7 mouse cellular contexts compared by ENCODE assay signal in the genomic region with DNA sequence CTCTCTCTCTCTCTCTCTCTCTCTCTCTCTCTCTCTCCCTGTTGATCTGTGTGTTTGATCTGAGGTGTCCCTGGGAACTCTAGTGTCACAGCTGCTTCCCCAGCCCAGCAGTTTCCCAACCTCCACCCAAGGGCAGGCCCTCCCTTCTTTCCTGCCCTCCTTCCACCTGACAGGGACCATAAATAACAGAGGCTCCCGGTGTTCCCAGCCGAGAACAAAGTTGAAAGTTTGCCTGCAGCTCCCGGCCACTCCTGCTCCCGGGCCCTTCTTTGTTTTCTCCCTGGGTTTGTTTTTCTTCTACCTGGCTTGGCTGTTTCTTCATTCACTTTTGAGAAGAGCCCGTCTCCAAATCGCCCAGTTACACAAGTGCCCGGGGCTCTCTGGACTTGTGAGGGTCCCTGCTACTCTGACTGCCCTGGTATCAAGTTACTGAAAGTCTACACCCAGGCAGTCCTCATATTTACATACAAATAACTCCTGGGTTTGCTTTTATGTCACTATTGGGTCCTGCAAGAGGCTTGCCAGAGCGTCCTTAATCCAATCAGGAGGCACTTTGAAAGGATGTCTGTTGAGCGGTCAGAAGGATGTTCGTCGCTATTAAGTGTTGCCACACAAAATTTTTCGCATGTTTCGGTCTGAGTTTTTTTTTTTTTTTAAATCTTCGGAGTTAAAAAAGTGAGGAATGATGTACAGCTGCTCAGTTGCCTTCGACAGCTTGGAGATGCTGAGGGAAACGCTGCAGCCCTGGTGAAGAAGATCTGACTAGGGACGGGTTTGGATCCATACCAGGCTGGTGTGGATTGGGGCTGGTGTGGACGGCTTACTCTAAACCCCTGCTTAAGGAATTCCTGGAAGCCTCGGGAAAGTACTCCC.
DNase-seq lines count a peak whose midpoint lies in the region; ATAC-seq and TF ChIP-seq lines count a peak whose summit lies in the region.

No protein-coding gene starts in this region.

- H3K4me3 ChIP-seq in hindbrain, embryonic 14.5 days (replicated peaks; ENCODE audit: low read length): no peak overlapping the region
- no peak overlapping the region; the same call in none of the 2 replicates for H3K4me3 ChIP-seq in liver, adult 2 months (ENCODE audit: insufficient read depth, low read depth, low read length)
- H3K4me3 ChIP-seq in neural tube, embryonic 15.5 days (replicated peaks): peak overlapping the region; percentile 12
- H3K4me3 ChIP-seq in thymus, adult 2 months (ENCODE audit: control insufficient read depth, insufficient read depth, low read length): no peak overlapping the region

- no peak for TF ChIP-seq POLR2A in brain, embryonic 14.5 days (IDR thresholded peaks at IDR 0.05; ENCODE audit: borderline replicate concordance, extremely low read depth, insufficient read depth, insufficient read length, poor library complexity, severe bottlenecking)
- peak; percentile 61; the same call in 1 of the 2 replicates for TF ChIP-seq POLR2A in liver, adult 2 months (IDR thresholded peaks at IDR 0.05; ENCODE audit: extremely low read depth, insufficient read depth, low read length)
- TF ChIP-seq POLR2A in thymus, adult 2 months (IDR thresholded peaks at IDR 0.05; ENCODE audit: control insufficient read depth, extremely low read depth, insufficient read depth, low read length, poor library complexity): no peak

- H3K36me3 ChIP-seq in hindbrain, embryonic 14.5 days (replicated peaks; ENCODE audit: control insufficient read depth, insufficient read depth): peaks cover 19% of the 10 kb centered on the region; the same call in 1 of the 2 replicates
- no peaks in the 10 kb centered on the region for H3K36me3 ChIP-seq in liver, adult 2 months (ENCODE audit: control insufficient read depth, insufficient read depth, low read length)
- H3K36me3 ChIP-seq in neural tube, embryonic 15.5 days: peaks cover 5% of the 10 kb centered on the region; the same call in 1 of the 2 replicates
- no peaks in the 10 kb centered on the region for H3K36me3 ChIP-seq in thymus, adult 2 months (ENCODE audit: control insufficient read depth, insufficient read depth, low read length)

- no peak overlapping the region for H3K9ac ChIP-seq in hindbrain, embryonic 14.5 days
- peak overlapping the region; percentile 72 for H3K9ac ChIP-seq in liver, adult 2 months (ENCODE audit: low read depth, low read length)
- no peak overlapping the region for H3K9ac ChIP-seq in neural tube, embryonic 15.5 days (replicated peaks)

- peaks cover 8% of the 10 kb centered on the region; the same call in 1 of the 2 replicates for H3K4me1 ChIP-seq in hindbrain, embryonic 14.5 days (replicated peaks; ENCODE audit: control insufficient read depth, insufficient read depth, low read length)
- peaks cover 17% of the 10 kb centered on the region for H3K4me1 ChIP-seq in liver, adult 2 months (ENCODE audit: control insufficient read depth, insufficient read depth, low read length)
- H3K4me1 ChIP-seq in neural tube, embryonic 15.5 days: peaks cover 30% of the 10 kb centered on the region
- H3K4me1 ChIP-seq in thymus, adult 2 months (replicated peaks; ENCODE audit: control insufficient read depth, insufficient read depth, low read length): no peaks in the 10 kb centered on the region

- H3K4me2 ChIP-seq in hindbrain, embryonic 14.5 days (replicated peaks): peak overlapping the region; percentile 34
- peak overlapping the region; percentile 45 for H3K4me2 ChIP-seq in neural tube, embryonic 15.5 days

- ATAC-seq in hindbrain, embryonic 14.5 days (ENCODE audit: low FRiP score): no peak
- ATAC-seq in neural tube, embryonic 15.5 days (ENCODE audit: low FRiP score): no peak

- WGBS in hindbrain, embryonic 14.5 days: 2% methylated on average over 19 of the region's 19 CpGs
- WGBS in liver, adult 2 months: under 1% methylated on average over 19 of the region's 19 CpGs
- 4% methylated on average over 19 of the region's 19 CpGs for WGBS in neural tube, embryonic 15.5 days
- WGBS in thymus, adult 2 months: 4% methylated on average over 19 of the region's 19 CpGs

- no peaks in the 10 kb centered on the region for H3K27me3 ChIP-seq in hindbrain, embryonic 14.5 days (ENCODE audit: control insufficient read depth, insufficient read depth, low read length)
- H3K27me3 ChIP-seq in liver, adult 2 months (ENCODE audit: control insufficient read depth, insufficient read depth, low read length): no peaks in the 10 kb centered on the region
- H3K27me3 ChIP-seq in neural tube, embryonic 15.5 days (replicated peaks): no peaks in the 10 kb centered on the region
- no peaks in the 10 kb centered on the region for H3K27me3 ChIP-seq in thymus, adult 2 months (ENCODE audit: control insufficient read depth, insufficient read depth, low read length)

- no peaks in the 10 kb centered on the region for H3K9me3 ChIP-seq in hindbrain, embryonic 14.5 days (ENCODE audit: control insufficient read depth, low read length)
- no peaks in the 10 kb centered on the region for H3K9me3 ChIP-seq in neural tube, embryonic 15.5 days (replicated peaks)

- no peaks in the 10 kb centered on the region for H3K79me2 ChIP-seq in liver, adult 2 months (ENCODE audit: control insufficient read depth, insufficient read depth, low read length)

- no peak overlapping the region for H3K27ac ChIP-seq in hindbrain, embryonic 14.5 days
- H3K27ac ChIP-seq in liver, adult 2 months (replicated peaks; ENCODE audit: insufficient read depth, low read depth, low read length): peak overlapping the region; percentile 91
- no peak overlapping the region for H3K27ac ChIP-seq in neural tube, embryonic 15.5 days (replicated peaks)
- no peak overlapping the region for H3K27ac ChIP-seq in thymus, adult 2 months (ENCODE audit: control insufficient read depth, insufficient read depth, low read length)

- peak; percentile 75 for DNase-seq in brain, embryonic 14.5 days (ENCODE audit: low read depth)
- DNase-seq in forelimb bud, embryonic 11.5 days (ENCODE audit: low read depth, low spot score): peak; percentile 78
- no peak for DNase-seq in hindbrain, embryonic 14.5 days (ENCODE audit: low spot score)
- peak; percentile 94 for DNase-seq in liver, adult 2 months (ENCODE audit: extremely low read depth, low read depth, low spot score)
- no peak for DNase-seq in layer of hippocampus, adult 9-10 months (ENCODE audit: low spot score)
- DNase-seq in thymus, adult 2 months: no peak

- TF ChIP-seq CTCF in brain, embryonic 14.5 days (IDR thresholded peaks at IDR 0.05; ENCODE audit: borderline replicate concordance, extremely low read depth, insufficient read depth, insufficient read length): no peak
- TF ChIP-seq CTCF in liver, adult 2 months (IDR thresholded peaks at IDR 0.05; ENCODE audit: low read depth, low read length): no peak
- no peak for TF ChIP-seq CTCF in thymus, adult 2 months (IDR thresholded peaks at IDR 0.05; ENCODE audit: borderline replicate concordance, control insufficient read depth, extremely low read depth, insufficient read depth, low read length, poor library complexity)

Comparison
In these comparisons a context has a peak if more than half of its experiments do, and no peak if none do; other contexts are left out.
1. DNase-seq: peak in brain, embryonic 14.5 days (single experiment), forelimb bud, embryonic 11.5 days (single experiment) and liver, adult 2 months (single experiment); none in hindbrain, embryonic 14.5 days (single experiment), layer of hippocampus, adult 9-10 months (single experiment) and thymus, adult 2 months (single experiment).